Mouse (Mus musculus) CH12.LX (cell line): ENCODE data around the gene Vsir. TPM values are rescaled to one million over a fixed set of nuclear protein-coding genes. Genes with fewer than 3 reads are reported as not detected.

Experiments
- DNase-seq: peaks from one replicate; pipeline ENCODE4 v3.0.0-alpha.2; 2013; ENCODE audit errors: extremely low read depth
- H3K27ac ChIP-seq: 2 replicates; pipeline ENCODE4 v1.5.1; 2012; ENCODE audit warnings: low read depth, mild to moderate bottlenecking, control low read depth, moderate library complexity; ENCODE audit not compliant: insufficient read depth
- H3K27me3 ChIP-seq: replicated peaks from 2 replicates; pipeline ENCODE3; 2012; ENCODE audit warnings: inconsistent platforms
- H3K36me3 ChIP-seq, 2 experiments: replicated peaks in 1 of 2; 2 replicates each; pipeline versions ENCODE3 to v1.6.1; 2012; ENCODE audit warnings: inconsistent platforms in 1 of 2, low read length in 1 of 2, mild to moderate bottlenecking in 1 of 2, mixed read lengths in 1 of 2, moderate library complexity in 1 of 2; ENCODE audit not compliant: control insufficient read depth in 1 of 2, insufficient read depth in 1 of 2
- H3K4me1 ChIP-seq, 2 experiments: 2 replicates each; pipeline ENCODE4 v1.6.1; 2012; ENCODE audit warnings: inconsistent platforms in 1 of 2, moderate library complexity in 1 of 2; ENCODE audit not compliant: insufficient read depth in 2 of 2, control insufficient read depth in 1 of 2
- H3K4me2 ChIP-seq: 2 replicates; pipeline ENCODE4 v1.6.1; 2012; ENCODE audit warnings: low read depth, mild to moderate bottlenecking, control low read depth; ENCODE audit not compliant: poor library complexity, insufficient read depth, severe bottlenecking
- H3K4me3 ChIP-seq, 3 experiments: fragments of 150-350 bp in 1 of 3; sonication (generic) in 1 of 3; replicated peaks in 1 of 3; 2 replicates each; pipeline versions ENCODE3 to v1.5.1; 2011 to 2012; ENCODE audit warnings: low read depth in 2 of 3, low read length in 2 of 3, mild to moderate bottlenecking in 2 of 3, moderate library complexity in 2 of 3, control low read depth in 1 of 3, improper control_type of control experiment in 1 of 3, inconsistent platforms in 1 of 3, mixed read lengths in 1 of 3; ENCODE audit not compliant: poor library complexity in 1 of 3
- H3K79me2 ChIP-seq: replicated peaks from 2 replicates; pipeline ENCODE4 v1.6.1; 2012; ENCODE audit warnings: mild to moderate bottlenecking, moderate library complexity; ENCODE audit not compliant: control insufficient read depth, poor library complexity, insufficient read depth, severe bottlenecking; ENCODE audit errors: extremely low read depth
- H3K9ac ChIP-seq: 2 replicates; pipeline ENCODE4 v1.6.1; 2012; ENCODE audit warnings: low read depth, mild to moderate bottlenecking, control low read depth, moderate library complexity; ENCODE audit not compliant: insufficient read depth
- H3K9me3 ChIP-seq: replicated peaks from 2 replicates; pipeline ENCODE3; 2012; ENCODE audit warnings: low read length, inconsistent platforms, mixed read lengths
- BHLHE40 ChIP-seq: IDR thresholded peaks from 2 replicates; pipeline ENCODE4 v1.6.1; 2011; ENCODE audit warnings: mild to moderate bottlenecking, low read depth, low read length, improper control_type of control experiment
- CHD1 ChIP-seq: IDR thresholded peaks from 2 replicates; pipeline ENCODE4 v1.6.1; 2012; ENCODE audit warnings: low read depth, low read length, improper control_type of control experiment, inconsistent platforms
- CHD2 ChIP-seq: IDR thresholded peaks from 2 replicates; pipeline ENCODE4 v1.6.1; 2011; ENCODE audit warnings: low read length, improper control_type of control experiment
- CTCF ChIP-seq, 2 experiments: IDR thresholded peaks in 1 of 2; conservative IDR thresholded peaks in 1 of 2; 2 replicates each; pipeline ENCODE4 v1.5.1; 2011 to 2012; ENCODE audit warnings: low read depth in 2 of 2, low read length in 2 of 2, improper control_type of control experiment in 1 of 2, inconsistent platforms in 1 of 2, mild to moderate bottlenecking in 1 of 2, moderate library complexity in 1 of 2
- E2F4 ChIP-seq: IDR thresholded peaks from 2 replicates; pipeline ENCODE4 v1.6.1; 2011; ENCODE audit warnings: low read depth, low read length, improper control_type of control experiment; ENCODE audit not compliant: insufficient replicate concordance
- ELF1 ChIP-seq: IDR thresholded peaks from 2 replicates; pipeline ENCODE4 v1.6.1; 2014; ENCODE audit warnings: low read depth, mild to moderate bottlenecking, inconsistent platforms, low read length, improper control_type of control experiment
- EP300 ChIP-seq: IDR thresholded peaks from 2 replicates; pipeline ENCODE4 v1.6.1; 2011; ENCODE audit warnings: low read length, improper control_type of control experiment
- ETS1 ChIP-seq: conservative IDR thresholded peaks from 2 replicates; pipeline ENCODE4 v1.6.1; 2012; ENCODE audit warnings: low read depth, mild to moderate bottlenecking, inconsistent platforms, low read length, improper control_type of control experiment, moderate library complexity
- GABPA ChIP-seq: IDR thresholded peaks from 2 replicates; pipeline ENCODE4 v1.6.1; 2012; ENCODE audit warnings: low read depth, low read length, improper control_type of control experiment, inconsistent platforms; ENCODE audit not compliant: insufficient replicate concordance
- IRF4 ChIP-seq: IDR thresholded peaks from 2 replicates; pipeline ENCODE4 v1.6.1; 2014; ENCODE audit warnings: low read depth, mild to moderate bottlenecking, inconsistent platforms, low read length, improper control_type of control experiment
- KAT2A ChIP-seq: IDR thresholded peaks from 2 replicates; pipeline ENCODE4 v1.6.1; 2012; ENCODE audit warnings: low read length, improper control_type of control experiment, inconsistent platforms; ENCODE audit not compliant: insufficient replicate concordance
- MAFK ChIP-seq: IDR thresholded peaks from 2 replicates; pipeline ENCODE4 v1.6.1; 2011; ENCODE audit warnings: low read length, improper control_type of control experiment; ENCODE audit not compliant: insufficient replicate concordance
- MAZ ChIP-seq: IDR thresholded peaks from 2 replicates; pipeline ENCODE4 v1.6.1; 2012; ENCODE audit warnings: low read depth, mild to moderate bottlenecking, inconsistent platforms, low read length, improper control_type of control experiment, moderate library complexity
- MEF2A ChIP-seq: IDR thresholded peaks from 2 replicates; pipeline ENCODE4 v1.6.1; 2014; ENCODE audit warnings: low read depth, mild to moderate bottlenecking, inconsistent platforms, low read length, improper control_type of control experiment, borderline replicate concordance
- MXI1 ChIP-seq: IDR thresholded peaks from 2 replicates; pipeline ENCODE4 v1.6.1; 2011; ENCODE audit warnings: mild to moderate bottlenecking, low read depth, low read length, improper control_type of control experiment
- MYC ChIP-seq: IDR thresholded peaks from 2 replicates; pipeline ENCODE4 v1.6.1; 2011; ENCODE audit warnings: low read depth, mild to moderate bottlenecking, improper control_type of control experiment, low read length
- NELFE ChIP-seq: IDR thresholded peaks from 2 replicates; pipeline ENCODE4 v1.6.1; 2011; ENCODE audit warnings: low read depth, low read length, improper control_type of control experiment
- POLR2AphosphoS2 ChIP-seq: IDR thresholded peaks from 2 replicates; pipeline ENCODE4 v1.6.1; 2011; ENCODE audit warnings: low read depth, low read length, improper control_type of control experiment
- RCOR1 ChIP-seq: conservative IDR thresholded peaks from 2 replicates; pipeline ENCODE4 v1.6.1; 2012; ENCODE audit warnings: low read depth, mild to moderate bottlenecking, inconsistent platforms, low read length, improper control_type of control experiment
- SIN3A ChIP-seq: IDR thresholded peaks from 2 replicates; pipeline ENCODE4 v1.6.1; 2012; ENCODE audit warnings: low read length, improper control_type of control experiment, inconsistent platforms
- TBP ChIP-seq: conservative IDR thresholded peaks from 2 replicates; pipeline ENCODE4 v1.6.1; 2011; ENCODE audit warnings: low read depth, low read length, improper control_type of control experiment
- TCF12 ChIP-seq: IDR thresholded peaks from 2 replicates; pipeline ENCODE4 v1.6.1; 2014; ENCODE audit warnings: low read depth, mild to moderate bottlenecking, inconsistent platforms, low read length, improper control_type of control experiment
- UBTF ChIP-seq: IDR thresholded peaks from 2 replicates; pipeline ENCODE4 v1.6.1; 2012; ENCODE audit warnings: low read depth, mild to moderate bottlenecking, inconsistent platforms, low read length, improper control_type of control experiment, moderate library complexity
- USF1 ChIP-seq: IDR thresholded peaks from 2 replicates; pipeline ENCODE4 v1.6.1; 2014; ENCODE audit warnings: low read depth, mild to moderate bottlenecking, inconsistent platforms, low read length, improper control_type of control experiment
- USF2 ChIP-seq: conservative IDR thresholded peaks from 2 replicates; pipeline ENCODE4 v1.6.1; 2011; ENCODE audit warnings: low read depth, low read length, improper control_type of control experiment
- ZC3H11A ChIP-seq: IDR thresholded peaks from 2 replicates; pipeline ENCODE4 v1.6.1; 2012; ENCODE audit warnings: low read depth, mild to moderate bottlenecking, inconsistent platforms, low read length, improper control_type of control experiment
- ZKSCAN1 ChIP-seq: IDR thresholded peaks from 2 replicates; pipeline ENCODE4 v1.6.1; 2012; ENCODE audit warnings: low read depth, inconsistent platforms, low read length, improper control_type of control experiment, borderline replicate concordance
- ZNF384 ChIP-seq: IDR thresholded peaks from 2 replicates; pipeline ENCODE4 v1.6.1; 2012; ENCODE audit warnings: low read depth, low read length, improper control_type of control experiment, inconsistent platforms
- dilution Hi-C: fragments of 300-500 bp; cut with MboI; formaldehyde crosslinking; loops from 2 replicates; pipeline ENCODE4 v1.14.3; 2020; ENCODE audit warnings: low sequenced_read_pairs; ENCODE audit not compliant: extremely low pct_unique_long_range_greater_than_20kb, extremely low pct_ligation_motif_present
- in situ Hi-C: fragments of 300-500 bp; cut with MboI; formaldehyde crosslinking; loops from 3 replicates; pipeline ENCODE4 v1.14.3; 2019; ENCODE audit warnings: low sequenced_read_pairs, low pct_ligation_motif_present, low pct_unique_long_range_greater_than_20kb, mixed read lengths
- polyA plus RNA-seq: library from polyadenylated mRNA; unstranded; fragments of >175 nt; gene quantifications from 2 replicates; pipeline ENCODE4 v1.2.1, GENCODE M21; 2012; ENCODE audit warnings: low read depth; ENCODE audit not compliant: insufficient read length
- total RNA-seq, 2 experiments: library from RNA; depleted of rRNA; stranded (reverse); fragments of 300-350 nt in 1 of 2; fragments of >200 nt in 1 of 2; gene quantifications; 2 replicates each; pipeline ENCODE4 v1.2.3; 2012 to 2014

Vsir gene
- total and polyA plus RNA-seq, 3 experiments: 4.7 to 9.5 (median 5.5) TPM

GRCm38 (mm10) chr10:60350077-60350804 is 3.6 kb downstream of the Vsir start:
- in situ Hi-C loops: loop anchor here (5.0 kb wide), 1 partner anchor 42 kb away; no protein-coding TSS in a partner anchor
- Histone ChIP-seq H3K9ac (peak overlapping the region; percentile 45; the same call in 1 of the 2 replicates), H3K4me1 (peaks cover 27 to 57% of the 10 kb centered on the region in 2 experiments), H3K27me3 (peaks cover 15% of the 10 kb centered on the region), H3K36me3 (no peaks in the 10 kb centered on the region), H3K9me3 (no peaks in the 10 kb centered on the region), H3K27ac (no peak overlapping the region), H3K4me3 (peak overlapping the region in 2 of 3 experiments; percentile 41 to 78), H3K79me2 (no peaks in the 10 kb centered on the region), H3K4me2 (peak overlapping the region; percentile 85; the same call in 1 of the 2 replicates)
- TF ChIP-seq MAFK (no peak), USF2 (no peak), ZKSCAN1 (no peak), ETS1 (no peak; the same call in 1 of the 2 replicates), USF1 (no peak), MAZ (peak; percentile 70; the same call in 1 of the 2 replicates), EP300 (peak; percentile 40; the same call in 1 of the 2 replicates), CHD1 (0 out of 2 replicates have a peak, but pooled peaks have one; percentile 58), UBTF (no peak), CHD2 (no peak; the same call in 1 of the 2 replicates), MYC (no peak), MEF2A (peak; percentile 59), ELF1 (no peak), NELFE (0 out of 2 replicates have a peak, but pooled peaks have one; percentile 3), KAT2A (no peak), SIN3A (0 out of 2 replicates have a peak, but pooled peaks have one; percentile 21), GABPA (no peak)
- DNase-seq: no peak
- dilution Hi-C loops: no loop called here

DNA sequence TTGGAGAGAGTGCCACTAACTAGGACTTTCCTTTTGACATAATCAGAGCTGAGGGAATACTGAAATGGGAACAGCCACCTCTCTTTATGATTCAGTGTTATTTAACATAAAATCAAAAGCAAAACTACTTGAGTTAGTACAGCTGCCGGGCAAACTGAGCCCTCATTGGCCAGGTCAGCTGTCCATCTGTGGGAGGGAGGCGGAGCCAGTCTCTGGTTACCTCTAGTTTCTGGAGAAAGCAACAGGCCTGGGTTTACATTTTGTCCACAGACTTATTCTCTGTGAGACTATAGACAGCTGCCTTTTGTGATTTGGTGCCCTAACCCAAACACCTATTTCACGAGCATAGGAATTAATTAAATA is 4.1 kb downstream of the Vsir start:
- H3K4me2 ChIP-seq: peak overlapping the region; percentile 85; the same call in 1 of the 2 replicates
- dilution Hi-C loops (no loop called here), in situ Hi-C loops (loop anchor here (5.0 kb wide), 1 partner anchor 42 kb away; no protein-coding TSS in a partner anchor)
- no peaks in the 10 kb centered on the region for H3K36me3 ChIP-seq
- peak overlapping the region; percentile 45 for H3K9ac ChIP-seq
- no peaks in the 10 kb centered on the region for H3K9me3 ChIP-seq
- H3K27me3 ChIP-seq: peaks cover 15% of the 10 kb centered on the region
- DNase-seq: peak; percentile 85
- H3K4me1 ChIP-seq: peaks cover 27 to 57% of the 10 kb centered on the region in 2 experiments
- peak overlapping the region; percentile 19; the same call in 1 of the 2 replicates for H3K27ac ChIP-seq
- H3K4me3 ChIP-seq: peak overlapping the region in 2 of 3 experiments; percentile 41 to 78
- H3K79me2 ChIP-seq: no peaks in the 10 kb centered on the region
- TF ChIP-seq POLR2AphosphoS2 (no peak), E2F4 (no peak), MYC (no peak), NELFE (0 out of 2 replicates have a peak, but pooled peaks have one; percentile 0), EP300 (no peak), RCOR1 (no peak), ZC3H11A (no peak), MXI1 (no peak), KAT2A (no peak), CTCF (conservative IDR thresholded peaks at IDR 0.05 in 1 of 2, IDR thresholded peaks at IDR 0.05 in 1 of 2; ENCODE audit: low read depth in 2 of 2, low read length in 2 of 2) (no peak), MEF2A (no peak; the same call in 1 of the 2 replicates), MAFK (no peak), ELF1 (0 out of 2 replicates have a peak, but pooled peaks have one; percentile 27), MAZ (no peak), CHD1 (no peak), BHLHE40 (no peak), TBP (no peak), TCF12 (no peak; the same call in 1 of the 2 replicates), ZKSCAN1 (no peak), ZNF384 (no peak), IRF4 (peak; percentile 65), SIN3A (no peak)
